ENCODE assay signal across 9 mouse cellular contexts in genomic region chr10:31173169-31173686, GRCm38 (mm10).
DNase-seq lines count a peak whose midpoint lies in the region; ATAC-seq lines count a peak whose summit lies in the region.
"Had no signal": no experiment of that assay in that cellular context is flagged by ENCODE, and none has a peak within 500 bp of the region (broad histone marks: within the 10 kb centered on the region; RNA-seq: fewer than 3 reads in every experiment).

No protein-coding gene starts in this region.

- intact Hi-C loops in gastrocnemius, postnatal 14 days (cut with DNase I; ENCODE audit: low total_unique reads): no loop called here

- peaks cover 10% of the 10 kb centered on the region for H3K4me1 ChIP-seq in hindbrain, embryonic 15.5 days (replicated peaks)
- H3K4me1 ChIP-seq: megakaryocyte, embryonic 14.5 days had no signal

- H3K27ac ChIP-seq in hindbrain, embryonic 15.5 days (replicated peaks): peak overlapping the region; percentile 57; the same call in 1 of the 2 replicates

- peak; percentile 57 for DNase-seq in adrenal gland, postnatal 25 days
- peak; percentile 10 for DNase-seq in embryo, embryonic 9.5 days (ENCODE audit: extremely low spot score)
- peak; percentile 60 for DNase-seq in gastrocnemius, postnatal 14 days
- DNase-seq in layer of hippocampus, postnatal 14 days (ENCODE audit: low spot score in 2 of 2): peak; percentile 66 to 79
- peak; percentile 59 for DNase-seq in lung, postnatal 36 days
- DNase-seq in telencephalon, adult 2 months (ENCODE audit: low read depth, low spot score): peak; percentile 22

- no peaks in the 10 kb centered on the region for H3K36me3 ChIP-seq in hindbrain, embryonic 15.5 days

- no peak overlapping the region for H3K4me3 ChIP-seq in hindbrain, embryonic 15.5 days
- H3K4me3 ChIP-seq: megakaryocyte, embryonic 14.5 days had no signal

- H3K27me3 ChIP-seq in hindbrain, embryonic 15.5 days: no peaks in the 10 kb centered on the region
- H3K27me3 ChIP-seq: megakaryocyte, embryonic 14.5 days had no signal

- WGBS in hindbrain, embryonic 15.5 days: 37% methylated on average over 15 of the region's 15 CpGs

- H3K9me3 ChIP-seq in hindbrain, embryonic 15.5 days: no peaks in the 10 kb centered on the region

- no peak overlapping the region for H3K9ac ChIP-seq in hindbrain, embryonic 15.5 days

- ATAC-seq in hindbrain, embryonic 15.5 days (ENCODE audit: low FRiP score, low read depth): peak; percentile 94
- ATAC-seq in megakaryocyte progenitor cell, adult 5-6 weeks (replicated peaks; ENCODE audit: poor library complexity): no peak

- H3K4me2 ChIP-seq in hindbrain, embryonic 15.5 days: no peak overlapping the region

Comparison
In these comparisons a context has a peak if more than half of its experiments do, and no peak if none do; other contexts are left out.
1. DNase-seq: peak in every context shown above with its lines; median percentile 72 in layer of hippocampus, postnatal 14 days; 60 in gastrocnemius, postnatal 14 days; 59 in lung, postnatal 36 days; 57 in adrenal gland, postnatal 25 days; 22 in telencephalon, adult 2 months; 10 in embryo, embryonic 9.5 days.